Mouse (Mus musculus): ENCODE measurements at regions not wholly inside any gene's neighbourhood (a gene's known extent, or its start where the extent isn't known, plus 50 kb on each side); places are given as distances from the start of the nearest gene placed in this dataset.

GRCm38 (mm10) chr2:171766193-171766930, 276.9 kb downstream of the Cbln4 start:
- Histone ChIP-seq H3K9me3 (no peaks in the 10 kb centered on the region), H3K36me3 (no peaks in the 10 kb centered on the region), H3K27ac (no peak overlapping the region), H3K4me3 (no peak overlapping the region), H3K4me1 (no peaks in the 10 kb centered on the region), H3K4me2 (replicated peaks) (no peak overlapping the region), H3K9ac (no peak overlapping the region), H3K27me3 (replicated peaks) (no peaks in the 10 kb centered on the region)
- no peak for ATAC-seq (ENCODE audit: low FRiP score, low read depth)
- 91% methylated on average over 7 of the region's 7 CpGs for WGBS

DNA sequence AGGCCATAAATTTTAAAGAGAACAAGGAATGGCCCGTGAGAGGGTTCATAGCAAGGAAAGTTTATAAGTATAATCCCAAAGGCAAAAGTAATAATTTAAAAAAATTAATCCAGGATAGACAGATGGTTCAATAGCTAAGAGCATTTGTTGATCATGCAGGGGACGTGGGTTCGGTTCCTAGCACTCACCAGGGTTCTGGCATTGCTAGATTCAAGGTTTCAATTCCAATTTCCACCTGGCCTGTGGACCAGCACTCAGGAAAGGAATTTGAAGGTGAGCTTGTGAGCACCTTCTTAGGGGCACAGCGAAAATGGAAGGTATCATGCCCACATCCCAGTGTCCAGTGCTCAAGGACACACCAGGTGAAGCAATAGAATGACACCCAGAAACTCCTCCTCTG, 278.2 kb downstream of the Cbln4 start:
- Histone ChIP-seq H3K4me2 (replicated peaks) (no peak overlapping the region), H3K4me3 (no peak overlapping the region), H3K27ac (no peak overlapping the region), H3K9ac (no peak overlapping the region), H3K36me3 (no peaks in the 10 kb centered on the region), H3K4me1 (no peaks in the 10 kb centered on the region), H3K27me3 (replicated peaks) (no peaks in the 10 kb centered on the region), H3K9me3 (no peaks in the 10 kb centered on the region)
- no peak for ATAC-seq (ENCODE audit: low FRiP score, low read depth)
- 83% methylated on average over 4 of the region's 4 CpGs for WGBS

DNA sequence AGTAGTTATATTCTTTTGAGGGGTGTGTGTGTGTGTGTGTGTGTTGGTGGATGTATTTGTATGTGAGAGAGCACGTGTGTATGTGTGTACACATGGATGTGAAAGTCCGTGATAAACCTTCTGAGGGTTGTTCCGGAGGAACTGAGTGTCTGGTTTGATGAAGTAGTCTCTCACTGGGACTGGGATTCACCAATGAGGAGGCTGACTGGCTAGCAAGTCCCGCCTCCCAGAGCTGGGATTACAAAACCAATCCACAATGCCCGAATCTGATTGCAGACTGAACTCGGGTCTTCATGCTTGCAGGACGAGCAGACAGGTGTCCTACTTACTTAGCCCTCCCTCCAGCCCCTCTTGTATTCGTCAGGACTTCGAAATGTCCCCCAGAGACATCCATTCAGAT, 289.8 kb downstream of the Cbln4 start:
- Histone ChIP-seq H3K27ac (no peak overlapping the region), H3K36me3 (no peaks in the 10 kb centered on the region), H3K9ac (no peak overlapping the region), H3K27me3 (replicated peaks) (no peaks in the 10 kb centered on the region), H3K9me3 (no peaks in the 10 kb centered on the region), H3K4me2 (replicated peaks) (no peak overlapping the region), H3K4me3 (no peak overlapping the region), H3K4me1 (no peaks in the 10 kb centered on the region)
- no peak for ATAC-seq (ENCODE audit: low FRiP score, low read depth)
- WGBS = 77% methylated on average over 9 of the region's 9 CpGs

- Histone ChIP-seq H3K4me1 (no peaks in the 10 kb centered on the region), H3K4me3 (no peak overlapping the region), H3K27ac (no peak overlapping the region), H3K9ac (no peak overlapping the region), H3K27me3 (replicated peaks) (no peaks in the 10 kb centered on the region), H3K36me3 (no peaks in the 10 kb centered on the region), H3K9me3 (no peaks in the 10 kb centered on the region), H3K4me2 (replicated peaks) (no peak overlapping the region)
- 41% methylated on average over 1 of the region's 1 CpGs for WGBS
- ATAC-seq (ENCODE audit: low FRiP score, low read depth) = no peak
These were observed 296.1 kb downstream of the Cbln4 start for GRCm38 (mm10) chr2:171747162-171747561.

DNA sequence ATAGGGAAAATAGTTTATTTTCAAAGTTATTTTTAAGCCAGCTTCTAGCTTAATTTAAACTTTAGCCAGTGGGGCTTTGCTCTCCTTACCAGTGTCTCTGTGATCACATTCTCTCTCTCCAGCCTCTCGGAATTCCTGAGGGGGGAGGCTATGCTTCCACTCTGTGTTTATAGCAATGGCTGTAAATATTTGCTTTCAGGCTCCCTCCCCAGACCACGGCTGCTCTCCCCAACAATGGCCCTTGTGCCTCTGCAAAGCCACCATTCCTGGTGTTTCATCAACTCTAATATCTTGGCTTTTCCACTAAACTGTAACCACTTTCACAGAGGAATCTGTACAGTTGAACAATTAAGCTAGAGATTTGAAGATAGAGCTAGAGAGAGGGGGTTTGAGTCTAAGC, 300.2 kb downstream of the Cbln4 start:
- Histone ChIP-seq H3K4me2 (replicated peaks) (no peak overlapping the region), H3K4me1 (no peaks in the 10 kb centered on the region), H3K27ac (no peak overlapping the region), H3K4me3 (no peak overlapping the region), H3K27me3 (replicated peaks) (no peaks in the 10 kb centered on the region), H3K9ac (no peak overlapping the region), H3K36me3 (no peaks in the 10 kb centered on the region), H3K9me3 (no peaks in the 10 kb centered on the region)
- WGBS = 13% methylated on average over 2 of the region's 2 CpGs
- ATAC-seq (ENCODE audit: low FRiP score, low read depth) = no peak

DNA sequence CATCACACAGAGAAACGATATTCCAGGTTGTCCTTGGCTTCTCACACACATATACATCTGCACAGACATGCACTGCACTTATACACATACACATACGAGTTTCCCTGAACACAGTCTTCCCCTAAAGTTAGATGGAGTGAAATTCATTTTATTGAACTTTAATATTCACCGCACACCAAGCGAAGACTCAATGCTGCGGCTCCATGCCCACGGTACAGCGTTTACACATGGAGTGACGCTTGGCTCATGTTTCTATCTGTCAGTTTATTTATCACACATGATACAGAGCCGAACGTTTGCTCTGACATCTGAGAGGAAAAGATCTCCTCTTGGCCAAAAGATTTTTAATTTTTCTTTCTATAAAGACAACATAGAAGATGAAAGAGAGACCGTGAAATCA, 300.6 kb downstream of the Cbln4 start:
- no peak for ATAC-seq (ENCODE audit: low FRiP score, low read depth)
- H3K27me3 ChIP-seq (replicated peaks) = no peaks in the 10 kb centered on the region
- H3K9me3 ChIP-seq = no peaks in the 10 kb centered on the region
- no peaks in the 10 kb centered on the region for H3K4me1 ChIP-seq
- no peaks in the 10 kb centered on the region for H3K36me3 ChIP-seq
- 75% methylated on average over 11 of the region's 11 CpGs for WGBS
- H3K4me3 ChIP-seq = no peak overlapping the region
- H3K4me2 ChIP-seq (replicated peaks) = no peak overlapping the region
- no peak overlapping the region for H3K9ac ChIP-seq
- no peak overlapping the region for H3K27ac ChIP-seq

GRCm38 (mm10) chr2:171737761-171738160, 305.5 kb downstream of the Cbln4 start:
- WGBS = 87% methylated on average over 8 of the region's 8 CpGs
- H3K9ac ChIP-seq = no peak overlapping the region
- no peak overlapping the region for H3K4me2 ChIP-seq (replicated peaks)
- peaks cover 5% of the 10 kb centered on the region; the same call in 1 of the 2 replicates for H3K4me1 ChIP-seq
- no peak overlapping the region for H3K27ac ChIP-seq
- no peak overlapping the region for H3K4me3 ChIP-seq
- no peak for ATAC-seq (ENCODE audit: low FRiP score, low read depth)
- no peaks in the 10 kb centered on the region for H3K27me3 ChIP-seq (replicated peaks)
- H3K9me3 ChIP-seq = no peaks in the 10 kb centered on the region
- no peaks in the 10 kb centered on the region for H3K36me3 ChIP-seq

GRCm38 (mm10) chr2:171735061-171735490, 308.2 kb downstream of the Cbln4 start:
- Histone ChIP-seq H3K9me3 (no peaks in the 10 kb centered on the region), H3K4me1 (peaks cover 5% of the 10 kb centered on the region; the same call in 1 of the 2 replicates), H3K4me2 (replicated peaks) (peak overlapping the region; percentile 5), H3K36me3 (no peaks in the 10 kb centered on the region), H3K4me3 (no peak overlapping the region), H3K9ac (no peak overlapping the region), H3K27ac (no peak overlapping the region), H3K27me3 (replicated peaks) (no peaks in the 10 kb centered on the region)
- WGBS = 29% methylated on average over 14 of the region's 14 CpGs
- ATAC-seq (ENCODE audit: low FRiP score, low read depth) = no peak

- Histone ChIP-seq H3K27ac (no peak overlapping the region), H3K36me3 (no peaks in the 10 kb centered on the region), H3K4me2 (replicated peaks) (no peak overlapping the region), H3K4me1 (peaks cover 5% of the 10 kb centered on the region; the same call in 1 of the 2 replicates), H3K4me3 (no peak overlapping the region), H3K9ac (no peak overlapping the region), H3K9me3 (no peaks in the 10 kb centered on the region), H3K27me3 (replicated peaks) (no peaks in the 10 kb centered on the region)
- ATAC-seq (ENCODE audit: low FRiP score, low read depth) = no peak
- 38% methylated on average over 4 of the region's 4 CpGs for WGBS
These were observed 308.7 kb downstream of the Cbln4 start for GRCm38 (mm10) chr2:171734634-171734987.

DNA sequence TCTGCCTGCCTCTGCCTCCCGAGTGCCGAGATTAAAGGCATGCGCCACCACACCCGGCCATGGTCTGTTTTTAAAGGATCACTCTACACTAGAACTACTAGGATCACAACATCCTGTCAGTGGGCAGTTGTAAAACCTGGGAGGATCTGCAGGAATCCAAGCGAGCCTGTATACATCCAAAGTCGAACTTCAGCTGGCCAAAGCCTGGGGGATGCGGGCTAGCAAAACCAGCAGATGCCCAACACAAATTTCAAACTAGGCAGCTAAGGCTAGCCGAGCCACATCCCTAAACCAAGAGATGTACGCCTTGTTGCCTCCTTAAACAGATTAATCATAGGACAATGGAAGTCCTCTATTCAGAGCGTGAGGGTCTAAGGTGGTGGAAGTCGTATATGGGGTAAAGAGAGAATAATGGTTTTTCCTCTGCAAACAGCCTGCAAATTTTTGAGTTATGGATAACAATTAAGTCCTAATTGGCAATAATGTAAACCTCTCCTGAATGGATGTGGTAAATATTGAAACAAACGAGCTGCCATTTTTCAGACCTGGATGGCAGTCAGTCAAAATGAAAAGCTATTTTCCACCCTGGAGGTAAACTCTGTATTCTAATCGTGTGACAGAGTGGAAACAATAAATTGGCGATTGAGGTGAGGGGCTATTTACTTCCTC, 309.2 kb downstream of the Cbln4 start:
- Histone ChIP-seq H3K9ac (no peak overlapping the region), H3K27ac (no peak overlapping the region), H3K9me3 (no peaks in the 10 kb centered on the region), H3K4me2 (replicated peaks) (no peak overlapping the region), H3K27me3 (replicated peaks) (no peaks in the 10 kb centered on the region), H3K36me3 (no peaks in the 10 kb centered on the region), H3K4me3 (no peak overlapping the region), H3K4me1 (peaks cover 5% of the 10 kb centered on the region; the same call in 1 of the 2 replicates)
- no peak for ATAC-seq (ENCODE audit: low FRiP score, low read depth)
- 57% methylated on average over 14 of the region's 14 CpGs for WGBS

DNA sequence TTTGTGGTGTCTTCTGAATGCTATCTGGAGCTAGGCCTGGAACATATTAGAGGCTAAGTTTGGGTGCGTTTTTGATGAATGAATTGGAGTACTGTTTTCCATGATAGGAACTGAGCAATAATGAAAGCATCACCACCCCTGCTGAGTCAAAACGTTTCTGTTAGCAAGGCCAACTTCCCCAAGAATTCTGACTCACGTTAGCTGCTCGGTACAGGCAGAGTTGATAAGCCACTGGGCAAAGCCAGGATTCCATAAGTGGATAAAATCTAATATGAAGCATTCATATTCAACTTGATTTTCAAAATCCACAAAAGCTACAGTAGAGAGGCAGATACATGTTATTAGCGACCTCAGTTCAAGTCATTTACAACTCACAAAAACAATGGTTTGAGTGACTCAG, 324.0 kb downstream of the Cbln4 start:
- Histone ChIP-seq H3K9ac (no peak overlapping the region), H3K27ac (no peak overlapping the region), H3K4me3 (no peak overlapping the region), H3K27me3 (replicated peaks) (no peaks in the 10 kb centered on the region), H3K4me1 (no peaks in the 10 kb centered on the region), H3K9me3 (no peaks in the 10 kb centered on the region), H3K4me2 (replicated peaks) (no peak overlapping the region), H3K36me3 (no peaks in the 10 kb centered on the region)
- WGBS = 75% methylated on average over 5 of the region's 5 CpGs
- ATAC-seq (ENCODE audit: low FRiP score, low read depth) = no peak

DNA sequence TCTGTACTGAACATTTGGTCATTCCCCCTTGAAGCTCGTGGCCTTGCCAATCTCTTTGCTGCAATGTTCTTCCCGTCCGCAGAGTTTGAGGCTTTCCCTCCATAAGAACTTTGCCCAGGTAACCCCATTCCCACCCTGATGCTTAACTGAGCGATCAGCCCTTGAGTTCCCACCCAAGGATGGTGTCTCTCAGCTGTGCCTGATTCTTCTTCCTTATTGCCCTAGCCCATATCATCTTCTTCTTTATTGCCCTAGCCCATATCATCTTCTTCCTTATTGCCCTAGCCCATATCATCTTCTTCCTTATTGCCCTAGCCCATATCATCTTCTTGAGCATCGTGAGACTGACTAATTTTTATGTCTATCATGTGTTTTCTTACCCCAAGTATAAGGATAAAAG, 324.4 kb downstream of the Cbln4 start:
- Histone ChIP-seq H3K9ac (no peak overlapping the region), H3K9me3 (no peaks in the 10 kb centered on the region), H3K27me3 (replicated peaks) (no peaks in the 10 kb centered on the region), H3K36me3 (no peaks in the 10 kb centered on the region), H3K4me3 (no peak overlapping the region), H3K4me2 (replicated peaks) (no peak overlapping the region), H3K4me1 (no peaks in the 10 kb centered on the region), H3K27ac (no peak overlapping the region)
- 94% methylated on average over 5 of the region's 5 CpGs for WGBS
- no peak for ATAC-seq (ENCODE audit: low FRiP score, low read depth)
